Mouse (Mus musculus) yolk sac, embryonic 10.5 days (tissue): ENCODE data around the gene Ssxb5.
"Not testable (repeated sequence)": the region's sequence is repeated elsewhere in the genome, so short reads cannot be mapped to it uniquely, and the experiment has no call there.

Source experiments
- DNase-seq: peaks from one replicate; pipeline ENCODE4 v3.0.0-alpha.2; 2017; ENCODE audit warnings: low spot score

The Ssxb5 gene

GRCm38 (mm10) chrX:8803391-8803790 lies at the start of gene Ssxb5:
Ssxb5 (plus strand) TSS chrX:8803691.
- DNase-seq, result not testable (repeated sequence)

GRCm38 (mm10) chrX:8832043-8832442 lies 28.6 kb downstream of the Ssxb5 start:
- DNase-seq, result no peak

GRCm38 (mm10) chrX:8843694-8844093 lies 40.2 kb downstream of the Ssxb5 start, which contains the start of gene Gm6592:
Gm6592 (plus strand) TSS chrX:8843994.
- no peak for DNase-seq

- DNase-seq, result no peak
Observed at GRCm38 (mm10) chrX:8852486-8852885, 49.0 kb downstream of the Ssxb5 start.
